Mouse (Mus musculus): ENCODE data around the gene Pard3. TPM values are rescaled to one million over a fixed set of nuclear protein-coding genes. Genes with fewer than 3 reads are reported as not detected.

Gene Pard3
- polyA plus RNA-seq (2014; fragmentation: Illumina TruSeq; extraction: RNeasy Lipid Tissue Mini Kit (QIAGEN cat#74804); ENCODE audit: low read depth, low replicate concordance): 30.2 TPM

DNA sequence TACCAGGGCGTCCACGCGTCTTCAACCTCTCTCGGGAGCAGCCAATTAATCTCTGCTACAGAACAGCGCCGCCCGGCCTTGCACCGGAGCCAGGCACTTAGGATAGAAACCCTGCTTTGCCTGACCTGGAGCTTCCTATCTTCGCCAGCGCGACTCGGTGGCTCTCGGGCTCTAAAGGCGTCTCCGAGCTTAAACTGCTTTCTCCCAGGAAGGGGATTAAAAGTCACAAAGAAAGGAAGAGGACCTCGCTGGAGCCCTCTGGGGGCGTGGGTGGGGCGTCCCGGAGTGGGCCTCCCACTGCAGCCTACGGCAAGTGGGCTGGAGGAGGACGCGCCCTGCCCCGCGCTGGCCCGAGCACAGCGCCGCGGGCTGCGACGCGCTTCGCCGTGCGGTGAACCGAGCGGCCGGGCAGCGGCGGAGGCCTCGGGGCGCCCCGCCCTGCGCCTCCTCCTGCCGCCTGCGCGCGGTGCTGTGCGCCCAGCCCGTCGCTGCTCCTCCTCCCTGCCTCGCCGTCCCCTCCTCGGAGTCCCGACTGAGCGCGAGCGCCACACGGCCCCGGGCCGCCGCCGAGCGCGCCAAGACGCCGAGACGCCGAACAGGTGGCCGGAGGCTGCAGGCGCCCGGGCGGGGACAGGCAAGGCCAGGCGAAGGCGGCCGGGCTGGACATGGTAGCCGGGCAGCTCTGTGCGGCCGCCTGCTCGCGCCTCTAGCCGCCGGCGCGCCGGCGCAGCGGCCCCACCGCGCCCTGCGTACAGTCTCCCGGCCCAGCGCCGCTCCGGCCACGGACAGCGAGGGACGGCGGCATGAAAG lies at the start of gene Pard3:
TSS of gene Pard3 (plus strand) at position 343 of the 810 bp plus-strand sequence.

Other genes starting within 250 kb of the Pard3 start
- gene Tomm20, start 118.0 kb upstream of the Pard3 start, polyA plus RNA-seq (2014; fragmentation: Illumina TruSeq; extraction: RNeasy Lipid Tissue Mini Kit (QIAGEN cat#74804); ENCODE audit: low read depth, low replicate concordance): 126 TPM
- 47.1 TPM for gene Rbm34, start 92.8 kb upstream of the Pard3 start, polyA plus RNA-seq (2014; fragmentation: Illumina TruSeq; extraction: RNeasy Lipid Tissue Mini Kit (QIAGEN cat#74804); ENCODE audit: low read depth, low replicate concordance)